Mouse (Mus musculus): ENCODE measurements around the gene Bmper. TPM values are rescaled to one million over a fixed set of nuclear protein-coding genes. Genes with fewer than 3 reads are reported as not detected.

Gene Bmper
- total RNA-seq (2021): 1 to 10 TPM; 1.0 to 2.2 TPM
- long read RNA-seq, experiment 1, transcript Bmper-201 (15 exons, 3,791 nt): major isoform, 5 of 5 reads
- long read RNA-seq, experiment 1, partial matches to known transcripts: 0 of 5 reads
- long read RNA-seq, experiment 1, other reads (novel, unspliced or antisense): 0 of 5 reads
- long read RNA-seq, experiment 2, partial matches to known transcripts: 0 of 1 reads
- long read RNA-seq, experiment 2, other reads (novel, unspliced or antisense): 1 of 1 reads

GRCm38 (mm10) chr9:23222841-23223548 lies at the start of gene Bmper:
TSS of gene Bmper (plus strand) at chr9:23223076.
- peak; percentile 48 to 63 for DNase-seq (ENCODE audit: low spot score in 2 of 2)

GRCm38 (mm10) chr9:23177476-23177875 lies 45.4 kb upstream of the Bmper start:
- no peak for DNase-seq (ENCODE audit: low spot score in 2 of 2)

GRCm38 (mm10) chr9:23187181-23187580 lies 35.7 kb upstream of the Bmper start:
- DNase-seq (ENCODE audit: low spot score in 2 of 2): no peak

- no peak for DNase-seq (ENCODE audit: low spot score in 2 of 2)
Observed at GRCm38 (mm10) chr9:23188136-23188535, 34.7 kb upstream of the Bmper start.

- DNase-seq (ENCODE audit: low spot score in 2 of 2): no peak
Observed at GRCm38 (mm10) chr9:23190950-23191349, 31.9 kb upstream of the Bmper start.

- DNase-seq (ENCODE audit: low spot score in 2 of 2): no peak
Observed at GRCm38 (mm10) chr9:23191431-23191830, 31.4 kb upstream of the Bmper start.

GRCm38 (mm10) chr9:23192567-23193331 lies 30.1 kb upstream of the Bmper start:
- no peak for DNase-seq (ENCODE audit: low spot score in 2 of 2)

- no peak for DNase-seq (ENCODE audit: low spot score in 2 of 2)
Observed at GRCm38 (mm10) chr9:23198996-23199395, 23.9 kb upstream of the Bmper start.

- no peak for DNase-seq (ENCODE audit: low spot score in 2 of 2)
Observed at GRCm38 (mm10) chr9:23199841-23200240, 23.0 kb upstream of the Bmper start.

- no peak for DNase-seq (ENCODE audit: low spot score in 2 of 2)
Observed at GRCm38 (mm10) chr9:23200828-23201227, 22.0 kb upstream of the Bmper start.

GRCm38 (mm10) chr9:23202431-23202830 lies 20.4 kb upstream of the Bmper start:
- peak in 1 of 2 experiments; percentile 22 for DNase-seq (ENCODE audit: low spot score in 2 of 2)

GRCm38 (mm10) chr9:23204339-23205288 lies 18.3 kb upstream of the Bmper start:
- no peak for DNase-seq (ENCODE audit: low spot score in 2 of 2)

GRCm38 (mm10) chr9:23205304-23205703 lies 17.6 kb upstream of the Bmper start:
- DNase-seq (ENCODE audit: low spot score in 2 of 2): no peak

GRCm38 (mm10) chr9:23205757-23206156 lies 17.1 kb upstream of the Bmper start:
- no peak for DNase-seq (ENCODE audit: low spot score in 2 of 2)

- no peak for DNase-seq (ENCODE audit: low spot score in 2 of 2)
Observed at GRCm38 (mm10) chr9:23206181-23206580, 16.7 kb upstream of the Bmper start.

- DNase-seq (ENCODE audit: low spot score in 2 of 2): peak; percentile 72 to 74
Observed at GRCm38 (mm10) chr9:23212303-23212702, 10.6 kb upstream of the Bmper start.

- no peak for DNase-seq (ENCODE audit: low spot score in 2 of 2)
Observed at GRCm38 (mm10) chr9:23219754-23220153, 3.1 kb upstream of the Bmper start.

- no peak for DNase-seq (ENCODE audit: low spot score in 2 of 2)
Observed at GRCm38 (mm10) chr9:23221976-23222375, 900 bp upstream of the Bmper start.

- DNase-seq (ENCODE audit: low spot score in 2 of 2): peak; percentile 44 to 45
Observed at GRCm38 (mm10) chr9:23222492-23222840, 410 bp upstream of the Bmper start.

GRCm38 (mm10) chr9:23223549-23224077 lies 737 bp downstream of the Bmper start:
- DNase-seq (ENCODE audit: low spot score in 2 of 2): no peak
